Mouse (Mus musculus) urinary bladder, adult 2 months (tissue): Measurements from ENCODE around the gene Tor3a. TPM values are rescaled to one million over a fixed set of nuclear protein-coding genes. Genes with fewer than 3 reads are reported as not detected.

Experiments used
- polyA plus RNA-seq: library from polyadenylated mRNA; depleted of rRNA; stranded (reverse); fragments of >200 nt; gene quantifications from 2 replicates; pipeline ENCODE4 v1.2.3, GENCODE M21; 2012; rRNA removed

The Tor3a gene
- polyA plus RNA-seq, 1 experiment = 21.3 TPM

Other genes with a start within 250 kb of the Tor3a start
- 16.5 and 22.0 TPM in 2 replicates for gene Soat1, start 200.0 kb downstream of the Tor3a start, polyA plus RNA-seq
- gene Gm10031, start 150.3 kb downstream of the Tor3a start, polyA plus RNA-seq = 5.1 and 5.9 TPM in 2 replicates
- 7.0 and 9.0 TPM in 2 replicates for gene Abl2, start 115.6 kb downstream of the Tor3a start, polyA plus RNA-seq
- 31.7 and 39.2 TPM in 2 replicates for gene Fam20b, start 44.7 kb upstream of the Tor3a start, polyA plus RNA-seq
- 2.8 and 4.4 TPM in 2 replicates for gene Angptl1, start 164.2 kb upstream of the Tor3a start, polyA plus RNA-seq